Mouse (Mus musculus): ENCODE measurements around the gene Scn5a.

The Scn5a gene

GRCm38 (mm10) chr9:119472412-119472918 lies 106.4 kb downstream of the Scn5a start:
- no peak for DNase-seq (ENCODE audit: extremely low read depth, insufficient read length, low spot score)

DNA sequence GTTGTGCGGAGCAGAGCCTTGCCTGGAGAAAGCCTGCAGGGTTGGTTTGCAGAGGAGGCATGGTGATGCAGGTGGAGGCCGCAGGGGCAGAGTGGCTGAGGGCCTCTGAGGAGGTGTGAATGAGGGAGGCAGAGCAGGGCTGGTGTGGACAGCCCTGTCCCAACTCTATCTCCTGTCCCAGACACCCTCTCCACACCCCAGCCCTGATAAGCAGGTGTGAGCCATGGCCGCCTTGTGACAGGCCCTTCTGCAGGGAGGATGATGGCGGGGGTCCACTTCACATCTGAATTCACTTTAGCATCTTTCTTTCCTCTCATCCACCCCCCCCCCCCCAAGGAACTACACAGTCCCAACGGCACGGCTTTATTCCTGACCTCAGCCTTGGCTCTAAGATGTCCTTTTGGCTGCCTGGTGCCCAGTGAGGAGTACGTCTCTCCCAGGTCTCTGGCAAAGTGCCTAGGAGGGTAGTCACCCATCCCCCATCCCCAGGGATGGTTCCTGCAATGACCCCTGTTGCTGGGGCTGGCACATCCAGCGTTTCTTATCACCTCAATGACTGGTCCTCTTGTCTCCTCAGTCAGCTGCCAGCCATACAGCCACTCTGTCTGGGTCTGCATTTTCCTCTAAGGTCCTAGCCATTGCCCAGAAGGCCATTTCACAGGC lies 109.0 kb downstream of the Scn5a start:
- no peak for DNase-seq (ENCODE audit: extremely low read depth, insufficient read length, low spot score)

DNA sequence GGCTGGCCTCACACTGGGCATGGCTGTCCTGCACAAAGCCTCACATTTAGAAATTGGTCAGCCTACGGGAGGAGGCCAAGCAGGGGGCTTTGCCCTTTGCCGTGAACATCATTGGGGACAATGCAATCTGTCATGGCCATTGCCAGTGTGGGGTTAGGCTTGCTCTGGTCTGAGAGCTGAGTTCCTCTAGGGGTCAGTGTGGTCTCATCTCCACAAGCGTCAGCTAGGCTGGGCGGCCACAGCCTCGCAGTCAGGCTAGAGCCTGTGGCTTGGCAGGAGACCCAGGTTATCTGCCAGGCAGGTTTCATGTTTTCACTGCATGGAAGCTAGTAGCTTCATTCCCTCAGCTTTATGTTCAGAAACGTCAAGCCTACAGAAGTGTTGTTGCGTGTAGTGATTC lies 113.2 kb downstream of the Scn5a start:
- peak; percentile 62 for DNase-seq (ENCODE audit: extremely low read depth, insufficient read length, low spot score)

DNA sequence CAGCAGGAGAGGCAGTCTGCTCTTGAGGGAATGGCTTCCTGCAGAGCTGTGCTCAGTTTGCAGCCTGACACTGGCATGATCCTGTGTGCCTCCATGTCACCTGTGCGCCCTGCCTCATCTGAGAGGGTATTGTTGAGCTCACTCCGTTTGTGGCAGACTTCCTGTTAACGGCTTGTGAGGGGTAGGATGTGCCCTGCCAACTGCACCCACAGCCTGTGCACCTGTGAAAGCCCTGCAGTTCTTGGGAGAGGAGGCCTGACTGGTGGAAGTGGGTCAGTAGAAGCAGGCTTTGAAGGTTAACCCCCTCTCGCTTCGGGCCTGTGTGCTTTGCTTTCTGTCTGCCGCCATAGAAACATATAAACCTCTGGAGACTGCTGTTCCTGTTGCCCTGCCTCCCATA lies 113.8 kb downstream of the Scn5a start:
- DNase-seq (ENCODE audit: extremely low read depth, insufficient read length, low spot score) = no peak

GRCm38 (mm10) chr9:119460410-119460809 lies 118.4 kb downstream of the Scn5a start:
- no peak for DNase-seq (ENCODE audit: extremely low read depth, insufficient read length, low spot score)

GRCm38 (mm10) chr9:119457122-119457521 lies 121.7 kb downstream of the Scn5a start:
- no peak for DNase-seq (ENCODE audit: extremely low read depth, insufficient read length, low spot score)

DNA sequence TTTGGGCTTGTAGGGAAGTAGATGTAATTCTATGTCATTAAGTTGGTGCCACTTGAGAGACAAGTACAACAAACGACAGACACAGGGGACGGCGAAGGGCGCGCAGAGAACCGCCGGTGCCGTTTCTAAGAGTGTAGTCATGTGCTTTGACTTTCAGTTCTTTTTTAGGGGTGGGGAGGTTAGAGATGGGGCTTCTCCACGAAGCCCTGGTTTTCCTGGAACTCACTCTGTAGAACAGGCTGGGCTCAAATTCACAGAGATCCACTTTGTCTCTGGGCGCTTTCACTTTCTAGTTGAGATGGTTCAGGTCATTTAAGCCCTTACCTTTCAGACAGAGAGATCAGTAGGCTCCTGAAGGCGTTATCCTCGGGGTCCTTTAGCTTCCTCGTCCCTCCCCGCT lies 122.8 kb downstream of the Scn5a start:
- no peak for DNase-seq (ENCODE audit: extremely low read depth, insufficient read length, low spot score)

DNA sequence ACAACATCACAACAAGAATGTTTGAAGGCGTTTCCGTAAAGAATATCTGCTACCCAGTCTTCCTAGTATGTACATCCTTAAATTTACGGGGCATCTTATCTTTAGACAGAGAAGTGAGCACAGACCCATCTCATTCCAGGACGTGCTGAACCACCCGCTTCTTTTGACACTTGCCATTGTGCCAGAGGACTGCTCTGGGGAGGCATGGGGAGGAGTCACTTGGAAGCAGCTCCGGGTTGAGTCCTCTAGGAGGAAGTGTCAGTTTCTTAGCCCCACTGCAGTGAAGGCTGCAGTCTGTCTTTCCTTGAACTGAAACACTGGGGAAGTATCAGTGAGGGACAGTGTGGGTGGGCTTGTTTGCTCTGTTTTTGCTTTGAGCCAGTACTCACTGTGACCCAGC lies 133.1 kb downstream of the Scn5a start:
- DNase-seq (ENCODE audit: extremely low read depth, insufficient read length, low spot score) = no peak

- peak; percentile 94 for DNase-seq (ENCODE audit: extremely low read depth, insufficient read length, low spot score)
These were observed 133.9 kb downstream of the Scn5a start, which contains the start of gene Exog for GRCm38 (mm10) chr9:119444738-119445429. TSS of gene Exog (plus strand) at chr9:119444943.

DNA sequence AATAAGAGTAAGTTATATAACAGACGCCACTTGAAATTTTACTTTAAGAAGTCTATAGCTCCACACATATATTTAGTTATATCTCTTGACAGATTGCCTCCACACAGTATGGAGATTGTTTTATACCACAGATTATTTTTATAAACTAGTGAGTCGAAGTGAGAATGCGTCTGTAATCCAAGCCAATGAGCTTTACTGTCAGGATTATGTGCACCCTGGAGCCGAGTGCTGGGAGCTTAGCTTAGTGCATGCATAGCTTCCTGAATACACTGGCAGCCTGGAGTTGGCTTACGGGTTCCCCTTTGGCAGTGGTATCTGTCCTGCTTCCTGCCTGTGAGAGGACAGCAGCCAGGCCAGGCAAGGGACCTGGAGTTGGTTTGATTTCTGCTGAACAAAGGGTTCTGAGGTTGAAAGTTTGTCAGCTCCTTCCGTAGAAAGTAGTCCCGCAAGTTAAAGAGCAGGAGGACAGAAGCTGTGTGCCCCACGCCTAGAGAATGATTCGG lies 140.3 kb downstream of the Scn5a start:
- DNase-seq (ENCODE audit: extremely low read depth, insufficient read length, low spot score) = no peak

DNA sequence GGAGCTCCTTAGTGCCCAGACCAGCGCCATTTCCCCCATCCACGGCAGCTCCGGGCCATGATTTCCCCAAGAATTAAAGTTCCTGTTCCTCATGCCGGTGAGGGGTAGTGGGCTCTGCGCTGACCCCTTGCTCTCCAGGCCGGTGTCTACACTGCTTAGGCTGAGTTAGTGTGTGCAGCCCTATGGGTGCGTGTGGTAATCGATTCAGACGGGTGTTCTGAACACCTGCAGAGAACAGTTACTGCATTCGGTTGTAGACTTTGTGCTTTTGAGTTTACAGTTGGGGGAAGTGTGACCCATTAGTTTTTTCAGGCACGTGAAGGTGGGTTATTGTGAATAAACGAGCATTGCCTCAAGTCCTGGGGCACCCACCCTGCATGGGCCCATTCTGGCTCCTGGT lies 140.8 kb downstream of the Scn5a start:
- DNase-seq (ENCODE audit: extremely low read depth, insufficient read length, low spot score) = no peak

DNA sequence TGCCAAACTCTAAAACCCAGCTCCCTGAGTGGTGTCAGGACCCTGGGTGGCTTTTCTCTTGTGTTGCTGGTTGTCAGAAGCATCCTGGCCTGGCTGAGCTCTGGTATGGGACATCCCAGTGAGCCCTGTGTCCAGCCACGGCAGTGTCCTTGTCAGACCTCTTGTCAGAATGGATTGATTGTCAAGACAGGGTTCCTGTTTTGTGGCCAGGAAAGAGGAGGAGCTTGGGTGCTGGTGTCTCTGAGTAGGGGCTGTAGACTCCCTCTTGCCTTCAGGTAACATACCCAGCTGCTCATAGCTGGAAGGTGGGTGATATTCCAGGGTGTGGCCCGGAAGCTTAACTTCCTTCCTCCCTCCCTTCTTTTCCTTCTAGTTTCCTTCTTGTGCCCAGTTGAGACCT lies 143.0 kb downstream of the Scn5a start:
- DNase-seq (ENCODE audit: extremely low read depth, insufficient read length, low spot score) = no peak
